In the genomic region with DNA sequence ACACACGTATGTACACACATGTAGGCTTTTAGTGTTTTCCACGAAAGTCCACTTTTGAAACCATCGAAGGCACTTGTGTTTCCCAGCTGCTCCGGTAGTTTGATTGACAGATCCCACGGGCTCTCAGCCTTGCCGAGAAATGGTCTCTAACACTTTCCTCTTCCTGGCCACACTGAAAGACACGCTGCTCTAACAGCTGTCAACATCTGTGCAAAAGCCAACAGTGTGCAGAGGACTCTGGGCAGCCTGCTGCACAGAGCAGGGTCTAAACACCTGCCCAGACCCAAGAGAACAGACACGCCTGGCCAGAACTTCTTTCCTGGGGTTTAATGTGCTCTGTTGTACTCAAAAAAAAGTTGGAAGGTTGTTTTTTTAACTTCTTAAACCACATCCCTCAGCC, we compare ENCODE assay signal across 26 mouse cellular contexts.
DNase-seq lines count a peak whose midpoint lies in the region; ATAC-seq lines count a peak whose summit lies in the region.
"Had no signal": no experiment of that assay in that cellular context is flagged by ENCODE, and none has a peak within 500 bp of the region (broad histone marks: within the 10 kb centered on the region; RNA-seq: fewer than 3 reads in every experiment).

No protein-coding gene starts in this region.

- no peak overlapping the region for H3K9ac ChIP-seq in heart, embryonic 11.5 days (ENCODE audit: low read depth, low read length)
- no peak overlapping the region for H3K9ac ChIP-seq in limb, embryonic 13.5 days
- no peak overlapping the region for H3K9ac ChIP-seq in intestine, embryonic 15.5 days
- H3K9ac ChIP-seq: embryonic facial prominence, embryonic 15.5 days; forebrain, postnatal 0 days; hindbrain, embryonic 14.5 days had no signal

- 74% methylated on average over 8 of the region's 8 CpGs for WGBS in heart, embryonic 10.5 days
- WGBS in heart, embryonic 11.5 days (ENCODE audit: insufficient replicate concordance), result 68% methylated on average over 8 of the region's 8 CpGs
- WGBS in limb, embryonic 13.5 days, result 57% methylated on average over 8 of the region's 8 CpGs
- 85% methylated on average over 8 of the region's 8 CpGs for WGBS in limb, embryonic 10.5 days
- 62% methylated on average over 8 of the region's 8 CpGs for WGBS in intestine, embryonic 15.5 days

- H3K4me3 ChIP-seq in heart, embryonic 10.5 days, result no peak overlapping the region
- H3K4me3 ChIP-seq in heart, embryonic 11.5 days (ENCODE audit: low read depth, low read length), result no peak overlapping the region
- no peak overlapping the region for H3K4me3 ChIP-seq in limb, embryonic 13.5 days
- no peak overlapping the region for H3K4me3 ChIP-seq in limb, embryonic 10.5 days
- no peak overlapping the region for H3K4me3 ChIP-seq in intestine, embryonic 15.5 days (replicated peaks)
- H3K4me3 ChIP-seq: embryonic facial prominence, embryonic 15.5 days; gastrocnemius, adult 2 months had no signal

- ATAC-seq in heart, embryonic 11.5 days (replicated peaks; ENCODE audit: insufficient number of reproducible peaks, low FRiP score, low TSS enrichment), result no peak
- ATAC-seq in limb, embryonic 13.5 days (ENCODE audit: low FRiP score, low read depth), result 0 out of 2 replicates have a peak, but pooled peaks have one; percentile 44
- ATAC-seq in intestine, embryonic 15.5 days, result no peak
- ATAC-seq: activated CD4-positive, CD25-positive, alpha-beta regulatory T cell, adult 4 months; CD4-positive, CD25-positive, alpha-beta regulatory T cell, adult 4 months; forebrain, embryonic 14.5 days; forebrain, postnatal 0 days; hindbrain, postnatal 0 days; inflammation-experienced regulatory T-cells, adult 6 months; intestine, postnatal 0 days had no signal

- H3K27ac ChIP-seq in heart, embryonic 10.5 days, result no peak overlapping the region
- H3K27ac ChIP-seq in heart, embryonic 11.5 days (ENCODE audit: low read depth, low read length), result no peak overlapping the region
- H3K27ac ChIP-seq in limb, embryonic 13.5 days, result no peak overlapping the region
- no peak overlapping the region for H3K27ac ChIP-seq in limb, embryonic 10.5 days
- no peak overlapping the region for H3K27ac ChIP-seq in intestine, embryonic 15.5 days
- H3K27ac ChIP-seq: embryonic facial prominence, embryonic 15.5 days; gastrocnemius, adult 2 months; hindbrain, embryonic 14.5 days; hindbrain, postnatal 0 days had no signal

- peak; percentile 96 for DNase-seq in heart, adult 11 months
- no peak for DNase-seq in heart, embryonic 10.5 days (ENCODE audit: low spot score)
- DNase-seq in heart, postnatal 10 days, result peak; percentile 41 to 46
- DNase-seq in limb, embryonic 10.5 days (ENCODE audit: low spot score), result no peak
- DNase-seq: adrenal gland, adult 8-10 months; adrenal gland, postnatal 25 days; cerebellum, adult 11-12 months; cerebellum, adult 8-10 months; cerebellum, postnatal 10 days; cerebellum, postnatal 36 days; embryo, embryonic 11 days; forebrain, postnatal 0 days; gastrocnemius, adult 2 months; gastrocnemius, postnatal 14 days; kidney, adult 2 months had no signal

- no peak overlapping the region for H3K4me2 ChIP-seq in heart, embryonic 11.5 days
- H3K4me2 ChIP-seq in limb, embryonic 13.5 days (replicated peaks), result no peak overlapping the region
- H3K4me2 ChIP-seq in intestine, embryonic 15.5 days (replicated peaks), result no peak overlapping the region
- H3K4me2 ChIP-seq: embryonic facial prominence, embryonic 15.5 days; hindbrain, embryonic 14.5 days had no signal

- intact Hi-C loops in heart, postnatal 10 days (cut with DNase I), result no loop called here

- H3K9me3 ChIP-seq in heart, embryonic 10.5 days, result no peaks in the 10 kb centered on the region
- H3K9me3 ChIP-seq in heart, embryonic 11.5 days (replicated peaks; ENCODE audit: control insufficient read depth, low read length), result no peaks in the 10 kb centered on the region
- H3K9me3 ChIP-seq in limb, embryonic 13.5 days, result 0 out of 2 replicates have a peak, but pooled peaks cover 4% of the 10 kb centered on the region
- H3K9me3 ChIP-seq in limb, embryonic 10.5 days (replicated peaks), result no peaks in the 10 kb centered on the region
- H3K9me3 ChIP-seq in intestine, embryonic 15.5 days, result peaks cover 3% of the 10 kb centered on the region; the same call in 1 of the 2 replicates
- H3K9me3 ChIP-seq: embryonic facial prominence, embryonic 15.5 days had no signal

- no peaks in the 10 kb centered on the region for H3K36me3 ChIP-seq in heart, embryonic 10.5 days
- no peaks in the 10 kb centered on the region for H3K36me3 ChIP-seq in heart, embryonic 11.5 days (ENCODE audit: control insufficient read depth, insufficient read depth, low read length)
- H3K36me3 ChIP-seq in limb, embryonic 13.5 days, result no peaks in the 10 kb centered on the region
- no peaks in the 10 kb centered on the region for H3K36me3 ChIP-seq in limb, embryonic 10.5 days
- H3K36me3 ChIP-seq in intestine, embryonic 15.5 days, result no peaks in the 10 kb centered on the region

- peaks cover 4% of the 10 kb centered on the region; the same call in 1 of the 2 replicates for H3K27me3 ChIP-seq in heart, embryonic 10.5 days (ENCODE audit: insufficient read depth, poor library complexity, severe bottlenecking)
- no peaks in the 10 kb centered on the region for H3K27me3 ChIP-seq in heart, embryonic 11.5 days (ENCODE audit: control insufficient read depth, insufficient read depth, low read length)
- no peaks in the 10 kb centered on the region for H3K27me3 ChIP-seq in limb, embryonic 13.5 days
- H3K27me3 ChIP-seq in limb, embryonic 10.5 days (ENCODE audit: low read depth, poor library complexity, severe bottlenecking), result no peaks in the 10 kb centered on the region
- no peaks in the 10 kb centered on the region for H3K27me3 ChIP-seq in intestine, embryonic 15.5 days (replicated peaks)
- H3K27me3 ChIP-seq: embryonic facial prominence, embryonic 15.5 days had no signal

- no peaks in the 10 kb centered on the region for H3K4me1 ChIP-seq in heart, embryonic 10.5 days
- H3K4me1 ChIP-seq in heart, embryonic 11.5 days (ENCODE audit: control insufficient read depth, insufficient read depth, low read length), result no peaks in the 10 kb centered on the region
- no peaks in the 10 kb centered on the region for H3K4me1 ChIP-seq in limb, embryonic 13.5 days
- H3K4me1 ChIP-seq in limb, embryonic 10.5 days, result no peaks in the 10 kb centered on the region
- H3K4me1 ChIP-seq in intestine, embryonic 15.5 days (replicated peaks), result no peaks in the 10 kb centered on the region

Comparison
In these comparisons a context has a peak if more than half of its experiments do, and no peak if none do; other contexts are left out.
1. DNase-seq: peak in heart, adult 11 months (single experiment) and heart, postnatal 10 days (2 of 2); none in heart, embryonic 10.5 days (single experiment) and limb, embryonic 10.5 days (single experiment).